Mouse (Mus musculus) embryonic facial prominence, embryonic 13.5 days (tissue): Measurements from ENCODE around the gene Lysmd4. TPM values are rescaled to one million over a fixed set of nuclear protein-coding genes. Genes with fewer than 3 reads are reported as not detected.
"Not testable (repeated sequence)": the region's sequence is repeated elsewhere in the genome, so short reads cannot be mapped to it uniquely, and the experiment has no call there.

Experiments
- ATAC-seq: fragments of 200-750 bp; cut with Nextera tagmentation; 2 replicates; pipeline ENCODE4 v1.8.0; 2017; ENCODE audit warnings: low read depth; ENCODE audit not compliant: insufficient number of reproducible peaks, insufficient read depth, low FRiP score, low TSS enrichment
- H3K27ac ChIP-seq: fragments of 300-500 bp; sonication (generic); 2 replicates; pipeline ENCODE4 v1.5.1; 2015; ENCODE audit warnings: moderate library complexity, mild to moderate bottlenecking, inconsistent platforms
- H3K27me3 ChIP-seq: fragments of 300-500 bp; sonication (generic); 2 replicates; pipeline ENCODE4 v1.6.1; 2015; ENCODE audit warnings: mild to moderate bottlenecking, inconsistent platforms
- H3K36me3 ChIP-seq: fragments of 300-500 bp; sonication (generic); 2 replicates; pipeline ENCODE4 v1.6.1; 2015; ENCODE audit warnings: mild to moderate bottlenecking, inconsistent platforms
- H3K4me1 ChIP-seq: fragments of 300-500 bp; sonication (generic); 2 replicates; pipeline ENCODE4 v1.6.1; 2015; ENCODE audit warnings: inconsistent platforms
- H3K4me2 ChIP-seq: fragments of 300-500 bp; sonication (generic); 2 replicates; pipeline ENCODE4 v1.6.1; 2015; ENCODE audit warnings: moderate library complexity, mild to moderate bottlenecking, inconsistent platforms
- H3K4me3 ChIP-seq: fragments of 300-500 bp; sonication (generic); 2 replicates; pipeline ENCODE4 v1.5.1; 2015; ENCODE audit warnings: mild to moderate bottlenecking, inconsistent platforms
- H3K9ac ChIP-seq: fragments of 300-500 bp; sonication (generic); 2 replicates; pipeline ENCODE4 v1.6.1; 2015; ENCODE audit warnings: mild to moderate bottlenecking, inconsistent platforms
- H3K9me3 ChIP-seq: fragments of 300-500 bp; sonication (generic); 2 replicates; pipeline ENCODE4 v1.6.1; 2016; ENCODE audit warnings: inconsistent platforms
- WGBS: fragments of 180-500 bp; shearing (Covaris S2); methylation state at CpG from one replicate; pipeline ENCODE4 v1.1.7; 2015; ENCODE audit warnings: mixed read lengths; 5-methylcytosine and 5-hydroxymethylcytosine counted together
- polyA plus RNA-seq: library from polyadenylated mRNA; unstranded; fragments of >200 nt; fragmentation: Nextera tagmentation; extraction: Ambion mirVana; gene quantifications from 2 replicates; pipeline ENCODE4 v1.2.1, GENCODE M21; 2015

Lysmd4 gene
- polyA plus RNA-seq, 1 experiment from 2014 or later = 16.1 TPM

- WGBS = 76% methylated on average over 8 of the region's 8 CpGs
- no peak for ATAC-seq
- H3K4me1 ChIP-seq = no peaks in the 10 kb centered on the region
Measured at GRCm38 (mm10) chr7:67234797-67235196, 12.5 kb downstream of the Lysmd4 start.

GRCm38 (mm10) chr7:67236351-67236750 is 14.0 kb downstream of the Lysmd4 start:
- H3K36me3 ChIP-seq = peaks cover 66% of the 10 kb centered on the region
- WGBS = 76% methylated on average over 2 of the region's 2 CpGs
- H3K4me3 ChIP-seq = no peak overlapping the region
- no peak overlapping the region; the same call in 1 of the 2 replicates for H3K27ac ChIP-seq
- no peak overlapping the region for H3K9ac ChIP-seq
- no peak for ATAC-seq
- H3K27me3 ChIP-seq = no peaks in the 10 kb centered on the region
- no peaks in the 10 kb centered on the region for H3K4me1 ChIP-seq
- H3K9me3 ChIP-seq = no peaks in the 10 kb centered on the region
- H3K4me2 ChIP-seq = no peak overlapping the region

More at GRCm38 (mm10) chr7:67234797-67235196, 12.5 kb downstream of the Lysmd4 start:
- Histone ChIP-seq H3K36me3 (peaks cover 69% of the 10 kb centered on the region), H3K9ac (no peak overlapping the region), H3K27ac (no peak overlapping the region), H3K4me2 (no peak overlapping the region), H3K9me3 (no peaks in the 10 kb centered on the region), H3K27me3 (no peaks in the 10 kb centered on the region), H3K4me3 (no peak overlapping the region)

GRCm38 (mm10) chr7:67237752-67238151 is 15.4 kb downstream of the Lysmd4 start:
- WGBS = 94% methylated on average over 2 of the region's 2 CpGs
- H3K9me3 ChIP-seq = no peaks in the 10 kb centered on the region
- peaks cover 56% of the 10 kb centered on the region for H3K36me3 ChIP-seq
- H3K4me2 ChIP-seq = no peak overlapping the region
- H3K4me3 ChIP-seq = no peak overlapping the region
- H3K9ac ChIP-seq = no peak overlapping the region
- no peak for ATAC-seq
- H3K4me1 ChIP-seq = no peaks in the 10 kb centered on the region
- H3K27me3 ChIP-seq = no peaks in the 10 kb centered on the region
- no peak overlapping the region for H3K27ac ChIP-seq

- no peak overlapping the region for H3K4me2 ChIP-seq
- H3K4me1 ChIP-seq = no peaks in the 10 kb centered on the region
- H3K9ac ChIP-seq = no peak overlapping the region
- H3K27ac ChIP-seq = no peak overlapping the region
- peaks cover 28% of the 10 kb centered on the region for H3K36me3 ChIP-seq
- no peaks in the 10 kb centered on the region for H3K9me3 ChIP-seq
- 81% methylated on average over 3 of the region's 3 CpGs for WGBS
- no peak overlapping the region for H3K4me3 ChIP-seq
- no peaks in the 10 kb centered on the region for H3K27me3 ChIP-seq
- ATAC-seq = no peak
Measured at GRCm38 (mm10) chr7:67241969-67242368, 19.6 kb downstream of the Lysmd4 start.

GRCm38 (mm10) chr7:67243121-67243893 is 21.0 kb downstream of the Lysmd4 start:
- H3K27ac ChIP-seq = no peak overlapping the region
- WGBS = 40% methylated on average over 2 of the region's 2 CpGs
- peaks cover 24% of the 10 kb centered on the region for H3K36me3 ChIP-seq
- H3K9ac ChIP-seq = no peak overlapping the region
- H3K27me3 ChIP-seq = no peaks in the 10 kb centered on the region
- no peaks in the 10 kb centered on the region for H3K4me1 ChIP-seq
- no peak overlapping the region for H3K4me2 ChIP-seq
- H3K4me3 ChIP-seq = no peak overlapping the region
- no peaks in the 10 kb centered on the region for H3K9me3 ChIP-seq
- ATAC-seq = no peak

- no peak for ATAC-seq
- no peak overlapping the region for H3K27ac ChIP-seq
- no peaks in the 10 kb centered on the region for H3K9me3 ChIP-seq
- H3K9ac ChIP-seq = no peak overlapping the region
- no peak overlapping the region for H3K4me2 ChIP-seq
- H3K27me3 ChIP-seq = no peaks in the 10 kb centered on the region
- H3K4me3 ChIP-seq = no peak overlapping the region
- H3K36me3 ChIP-seq = peaks cover 20% of the 10 kb centered on the region
- no peaks in the 10 kb centered on the region for H3K4me1 ChIP-seq
- WGBS = 57% methylated on average over 4 of the region's 4 CpGs
Measured at GRCm38 (mm10) chr7:67243894-67244282, 21.5 kb downstream of the Lysmd4 start.

- H3K9ac ChIP-seq = no peak overlapping the region
- H3K4me1 ChIP-seq = no peaks in the 10 kb centered on the region
- no peak for ATAC-seq
- H3K27ac ChIP-seq = no peak overlapping the region
- no peaks in the 10 kb centered on the region for H3K27me3 ChIP-seq
- 84% methylated on average over 1 of the region's 1 CpGs for WGBS
- H3K36me3 ChIP-seq = peaks cover 15% of the 10 kb centered on the region
- H3K4me3 ChIP-seq = no peak overlapping the region
- H3K9me3 ChIP-seq = no peaks in the 10 kb centered on the region
- no peak overlapping the region for H3K4me2 ChIP-seq
Measured at GRCm38 (mm10) chr7:67245255-67245654, 22.9 kb downstream of the Lysmd4 start.

- WGBS = 61% methylated on average over 2 of the region's 2 CpGs
- H3K4me1 ChIP-seq = no peaks in the 10 kb centered on the region
- no peaks in the 10 kb centered on the region for H3K27me3 ChIP-seq
- no peak overlapping the region for H3K4me2 ChIP-seq
- no peak overlapping the region for H3K9ac ChIP-seq
- H3K4me3 ChIP-seq = no peak overlapping the region
- no peak overlapping the region for H3K27ac ChIP-seq
- H3K9me3 ChIP-seq = no peaks in the 10 kb centered on the region
- no peak for ATAC-seq
- H3K36me3 ChIP-seq = peaks cover 17% of the 10 kb centered on the region
Measured at GRCm38 (mm10) chr7:67246067-67246466, 23.7 kb downstream of the Lysmd4 start.

GRCm38 (mm10) chr7:67259828-67260563 is 37.7 kb downstream of the Lysmd4 start:
- 72% methylated on average over 4 of the region's 4 CpGs for WGBS

GRCm38 (mm10) chr7:67270447-67270846 is 48.1 kb downstream of the Lysmd4 start:
- not testable (repeated sequence) for H3K9ac ChIP-seq, H3K9me3 ChIP-seq, H3K4me1 ChIP-seq, ATAC-seq, H3K27me3 ChIP-seq, H3K4me3 ChIP-seq, H3K36me3 ChIP-seq, H3K27ac ChIP-seq, H3K4me2 ChIP-seq
- WGBS = 86% methylated on average over 4 of the region's 4 CpGs

More at GRCm38 (mm10) chr7:67259828-67260563, 37.7 kb downstream of the Lysmd4 start:
- Histone ChIP-seq H3K36me3 (peaks cover 33% of the 10 kb centered on the region), H3K4me3 (no peak overlapping the region), H3K4me2 (no peak overlapping the region), H3K4me1 (no peaks in the 10 kb centered on the region), H3K27ac (no peak overlapping the region), H3K9ac (no peak overlapping the region), H3K27me3 (no peaks in the 10 kb centered on the region), H3K9me3 (no peaks in the 10 kb centered on the region)
- ATAC-seq = no peak

GRCm38 (mm10) chr7:67283581-67283980 is 61.2 kb downstream of the Lysmd4 start:
- no peak overlapping the region for H3K4me3 ChIP-seq
- no peak for ATAC-seq
- no peaks in the 10 kb centered on the region; the same call in 1 of the 2 replicates for H3K36me3 ChIP-seq
- H3K27ac ChIP-seq = no peak overlapping the region
- no peaks in the 10 kb centered on the region for H3K4me1 ChIP-seq
- no peak overlapping the region for H3K4me2 ChIP-seq
- no peaks in the 10 kb centered on the region for H3K27me3 ChIP-seq
- 91% methylated on average over 6 of the region's 6 CpGs for WGBS
- no peak overlapping the region for H3K9ac ChIP-seq
- H3K9me3 ChIP-seq = no peaks in the 10 kb centered on the region

GRCm38 (mm10) chr7:67287456-67287855 is 65.1 kb downstream of the Lysmd4 start:
- no peaks in the 10 kb centered on the region for H3K27me3 ChIP-seq
- H3K36me3 ChIP-seq = no peaks in the 10 kb centered on the region
- 85% methylated on average over 4 of the region's 4 CpGs for whole genome bisulfite sequencing
- H3K9me3 ChIP-seq = no peaks in the 10 kb centered on the region
- no peak for ATAC-seq
- H3K4me3 ChIP-seq = no peak overlapping the region
- no peak overlapping the region for H3K27ac ChIP-seq
- no peaks in the 10 kb centered on the region for H3K4me1 ChIP-seq
- H3K4me2 ChIP-seq = no peak overlapping the region
- H3K9ac ChIP-seq = no peak overlapping the region
